Mouse (Mus musculus): ENCODE results near the gene Gfod1. TPM values are rescaled to one million over a fixed set of nuclear protein-coding genes. Genes with fewer than 3 reads are reported as not detected.

The Gfod1 gene
- total and polyA plus RNA-seq, 2 experiments from 2014 or later: 3.0 to 16.6 TPM

GRCm38 (mm10) chr13:43300366-43300765, 3.6 kb downstream of the Gfod1 start:
- no peaks in the 10 kb centered on the region for H3K36me3 ChIP-seq (ENCODE audit: insufficient read depth)
- 30% methylated on average over 5 of the region's 5 CpGs for WGBS
- ATAC-seq (no peak), DNase-seq (no peak)
- H3K27me3 ChIP-seq (ENCODE audit: insufficient read depth, low read length): no peaks in the 10 kb centered on the region
- no peak for TF ChIP-seq CTCF (IDR thresholded peaks at IDR 0.05; ENCODE audit: low read depth)
- no peak overlapping the region for H3K4me3 ChIP-seq (ENCODE audit: low read depth, low read length)
- H3K4me2 ChIP-seq (ENCODE audit: low read depth): peak overlapping the region; percentile 77
- no peaks in the 10 kb centered on the region for H3K9me3 ChIP-seq (ENCODE audit: low read length)
- H3K27ac ChIP-seq (ENCODE audit: low read depth, low read length): no peak overlapping the region
- peaks cover 26% of the 10 kb centered on the region for H3K4me1 ChIP-seq (ENCODE audit: insufficient read depth)
- no peak overlapping the region for H3K9ac ChIP-seq

DNA sequence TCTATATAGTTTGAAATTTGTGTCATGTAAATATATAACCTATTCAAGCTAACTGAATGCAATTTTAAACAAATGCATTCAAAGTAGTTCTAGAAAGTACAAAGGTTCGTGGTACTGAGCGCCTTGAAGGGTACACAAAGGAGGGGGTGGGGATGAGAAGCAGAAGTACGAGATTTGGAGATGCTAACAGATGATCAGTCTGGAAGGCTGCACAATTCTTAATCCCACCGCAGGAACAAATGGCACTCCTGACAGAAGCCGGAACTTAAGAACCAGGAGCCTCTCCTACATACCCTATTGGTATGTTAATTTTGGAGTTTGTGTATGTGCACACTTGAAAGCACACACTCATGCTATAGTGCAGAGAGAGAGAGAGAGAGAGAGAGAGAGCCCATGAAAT, 4.8 kb downstream of the Gfod1 start:
- no peak overlapping the region for H3K4me3 ChIP-seq (ENCODE audit: low read depth, low read length)
- H3K4me1 ChIP-seq (ENCODE audit: insufficient read depth): peaks cover 22% of the 10 kb centered on the region
- ATAC-seq: no peak
- no peaks in the 10 kb centered on the region for H3K36me3 ChIP-seq (ENCODE audit: insufficient read depth)
- H3K27me3 ChIP-seq (ENCODE audit: insufficient read depth, low read length): no peaks in the 10 kb centered on the region
- 29% methylated on average over 5 of the region's 5 CpGs for WGBS
- H3K27ac ChIP-seq (ENCODE audit: low read depth, low read length): no peak overlapping the region
- DNase-seq: no peak
- H3K9me3 ChIP-seq (ENCODE audit: low read length): no peaks in the 10 kb centered on the region
- no peak overlapping the region for H3K9ac ChIP-seq
- H3K4me2 ChIP-seq (ENCODE audit: low read depth): peak overlapping the region; percentile 77
- no peak for TF ChIP-seq CTCF (IDR thresholded peaks at IDR 0.05; ENCODE audit: low read depth)

DNA sequence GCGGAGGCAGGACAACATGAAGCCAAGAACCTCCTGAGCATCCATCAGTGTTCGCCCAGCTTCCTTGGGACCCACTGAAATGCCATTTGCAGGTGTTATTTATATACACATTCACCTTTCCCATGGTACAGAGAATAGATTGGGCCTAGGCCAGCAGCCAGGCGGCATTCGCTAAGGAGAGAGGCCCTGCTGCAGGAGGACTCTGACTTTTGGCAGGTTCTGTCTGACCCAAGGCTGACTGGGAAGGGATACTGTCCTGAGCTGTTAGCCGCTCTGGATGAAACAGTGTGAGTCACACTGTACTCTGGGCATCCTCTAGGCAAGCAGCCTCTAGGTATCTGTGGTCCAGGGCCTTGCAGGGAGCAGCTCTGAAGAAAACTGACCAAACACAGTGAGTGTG, 6.4 kb downstream of the Gfod1 start:
- H3K4me1 ChIP-seq (ENCODE audit: insufficient read depth): peaks cover 22% of the 10 kb centered on the region
- no peaks in the 10 kb centered on the region for H3K27me3 ChIP-seq (ENCODE audit: insufficient read depth, low read length)
- TF ChIP-seq CTCF (IDR thresholded peaks at IDR 0.05; ENCODE audit: low read depth): no peak
- 92% methylated on average over 5 of the region's 5 CpGs for WGBS
- H3K4me2 ChIP-seq (ENCODE audit: low read depth): no peak overlapping the region
- ATAC-seq (no peak), DNase-seq (no peak)
- no peaks in the 10 kb centered on the region for H3K36me3 ChIP-seq (ENCODE audit: insufficient read depth)
- H3K9ac ChIP-seq: no peak overlapping the region
- H3K4me3 ChIP-seq (ENCODE audit: low read depth, low read length): no peak overlapping the region
- H3K9me3 ChIP-seq (ENCODE audit: low read length): no peaks in the 10 kb centered on the region
- H3K27ac ChIP-seq (ENCODE audit: low read depth, low read length): no peak overlapping the region

- Histone ChIP-seq H3K4me3 (ENCODE audit: low read depth, low read length) (no peak overlapping the region), H3K9ac (no peak overlapping the region), H3K4me1 (ENCODE audit: insufficient read depth) (peaks cover 16% of the 10 kb centered on the region), H3K27me3 (ENCODE audit: insufficient read depth, low read length) (no peaks in the 10 kb centered on the region), H3K4me2 (ENCODE audit: low read depth) (no peak overlapping the region), H3K9me3 (ENCODE audit: low read length) (no peaks in the 10 kb centered on the region), H3K27ac (ENCODE audit: low read depth, low read length) (no peak overlapping the region), H3K36me3 (ENCODE audit: insufficient read depth) (no peaks in the 10 kb centered on the region)
- DNase-seq (no peak), ATAC-seq (no peak)
- TF ChIP-seq CTCF (IDR thresholded peaks at IDR 0.05; ENCODE audit: low read depth): no peak
- WGBS: 50% methylated on average over 7 of the region's 7 CpGs
Measured at GRCm38 (mm10) chr13:43296140-43296805, 7.7 kb downstream of the Gfod1 start.

DNA sequence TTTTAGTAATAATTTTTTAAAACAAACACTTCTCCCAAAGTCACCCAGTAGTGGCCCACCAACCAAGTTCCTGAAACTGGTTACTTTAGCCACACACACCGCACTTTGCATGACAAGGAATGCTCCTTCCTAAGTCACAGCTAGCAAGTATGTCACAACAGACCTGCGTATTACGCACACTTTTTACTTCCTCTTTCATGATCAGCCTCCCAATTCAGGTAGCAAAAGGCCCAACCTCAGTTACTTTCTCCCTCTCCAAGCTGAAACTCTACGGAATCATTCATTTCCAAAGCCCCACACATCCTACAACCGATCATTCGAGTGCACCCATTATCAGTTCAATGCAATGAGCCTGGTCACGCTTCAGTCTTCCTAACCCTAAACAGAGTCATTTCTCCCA, 8.3 kb downstream of the Gfod1 start:
- 91% methylated on average over 7 of the region's 7 CpGs for WGBS
- ATAC-seq: no peak
- no peaks in the 10 kb centered on the region for H3K27me3 ChIP-seq (ENCODE audit: insufficient read depth, low read length)

DNA sequence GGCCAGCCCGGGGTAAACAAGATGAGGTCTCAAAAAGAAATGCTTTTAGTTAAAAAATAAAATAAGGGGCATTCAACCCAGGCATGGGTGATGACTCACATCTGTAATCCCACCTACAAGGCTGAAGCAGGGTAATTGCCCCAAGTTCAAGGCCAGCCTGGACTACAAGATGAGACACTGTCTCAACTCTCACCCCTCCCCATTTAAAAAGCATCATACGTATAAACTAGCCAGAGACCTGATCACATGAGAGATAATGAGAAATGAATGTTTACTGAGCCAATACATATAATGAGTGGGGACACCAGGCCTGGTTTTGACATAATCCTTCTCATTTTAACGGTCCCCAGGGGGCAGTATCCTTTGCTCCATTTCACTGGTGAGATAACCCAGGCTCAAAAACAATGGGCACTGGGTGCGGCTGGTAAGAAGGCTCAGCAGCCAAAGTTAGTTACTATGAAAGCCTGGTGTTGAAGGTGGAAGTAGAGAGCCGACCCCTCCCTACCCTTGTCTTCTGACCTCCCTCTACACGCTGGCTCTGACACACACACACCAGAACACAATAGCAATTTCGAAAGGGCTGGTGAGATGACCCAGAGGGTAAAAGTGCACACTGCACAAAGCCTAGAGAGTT, 8.9 kb downstream of the Gfod1 start:
- Histone ChIP-seq H3K4me3 (ENCODE audit: low read depth, low read length) (no peak overlapping the region), H3K9me3 (ENCODE audit: low read length) (no peaks in the 10 kb centered on the region), H3K27ac (ENCODE audit: low read depth, low read length) (no peak overlapping the region), H3K4me1 (ENCODE audit: insufficient read depth) (peaks cover 4% of the 10 kb centered on the region; the same call in 1 of the 2 replicates), H3K9ac (no peak overlapping the region), H3K36me3 (ENCODE audit: insufficient read depth) (no peaks in the 10 kb centered on the region), H3K27me3 (ENCODE audit: insufficient read depth, low read length) (no peaks in the 10 kb centered on the region), H3K4me2 (ENCODE audit: low read depth) (no peak overlapping the region)
- WGBS: 67% methylated on average over 7 of the region's 7 CpGs
- no peak for DNase-seq
- no peak for ATAC-seq
- TF ChIP-seq CTCF (IDR thresholded peaks at IDR 0.05; ENCODE audit: low read depth): 0 out of 2 replicates have a peak, but pooled peaks have one; percentile 6

More for the DNA sequence above, 8.3 kb downstream of the Gfod1 start:
- Histone ChIP-seq H3K4me1 (ENCODE audit: insufficient read depth) (peaks cover 10% of the 10 kb centered on the region), H3K9ac (no peak overlapping the region), H3K9me3 (ENCODE audit: low read length) (no peaks in the 10 kb centered on the region), H3K4me3 (ENCODE audit: low read depth, low read length) (no peak overlapping the region), H3K36me3 (ENCODE audit: insufficient read depth) (no peaks in the 10 kb centered on the region), H3K4me2 (ENCODE audit: low read depth) (no peak overlapping the region), H3K27ac (ENCODE audit: low read depth, low read length) (no peak overlapping the region)
- TF ChIP-seq CTCF (IDR thresholded peaks at IDR 0.05; ENCODE audit: low read depth): no peak
- no peak for DNase-seq

DNA sequence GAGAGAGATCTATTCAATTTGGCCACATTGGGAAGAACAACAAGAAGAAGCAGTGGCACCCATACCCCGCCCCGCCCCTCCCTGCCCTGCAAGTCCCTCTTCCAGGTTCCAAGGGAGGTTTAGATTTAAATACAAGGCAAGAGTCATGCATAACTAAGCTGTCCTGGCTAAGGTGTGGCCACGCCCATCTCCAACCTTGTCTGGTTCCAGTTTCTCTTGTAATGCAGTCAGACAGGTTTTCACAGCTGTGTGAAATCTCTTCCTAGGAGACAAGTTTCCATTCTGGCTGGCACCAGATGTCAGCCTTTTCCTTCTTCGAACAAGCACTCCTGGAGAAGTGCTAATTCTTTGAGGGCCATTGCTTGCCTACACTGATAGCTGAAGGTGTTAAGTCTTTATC, 11.1 kb downstream of the Gfod1 start:
- Histone ChIP-seq H3K4me1 (ENCODE audit: insufficient read depth) (no peaks in the 10 kb centered on the region), H3K27ac (ENCODE audit: low read depth, low read length) (no peak overlapping the region), H3K4me3 (ENCODE audit: low read depth, low read length) (no peak overlapping the region), H3K9ac (no peak overlapping the region), H3K4me2 (ENCODE audit: low read depth) (no peak overlapping the region), H3K36me3 (ENCODE audit: insufficient read depth) (no peaks in the 10 kb centered on the region), H3K9me3 (ENCODE audit: low read length) (no peaks in the 10 kb centered on the region), H3K27me3 (ENCODE audit: insufficient read depth, low read length) (no peaks in the 10 kb centered on the region)
- ATAC-seq (no peak), DNase-seq (no peak)
- no peak for TF ChIP-seq CTCF (IDR thresholded peaks at IDR 0.05; ENCODE audit: low read depth)
- 89% methylated on average over 4 of the region's 4 CpGs for WGBS
